Mouse (Mus musculus): Measurements from ENCODE around the gene Rgs9bp.
A peak's percentile ranks its signal among the peaks of the same experiment; 100 is the strongest.

The Rgs9bp gene

GRCm38 (mm10) chr7:35585191-35586054 lies at the start of gene Rgs9bp:
Gene Rgs9bp, minus strand, starts transcription at chr7:35585582.
- peak; percentile 72 for DNase-seq

- peak; percentile 36 for DNase-seq
Measured at GRCm38 (mm10) chr7:35628496-35628895, 43.1 kb upstream of the Rgs9bp start.

- no peak for DNase-seq
Measured at GRCm38 (mm10) chr7:35627371-35627770, 42.0 kb upstream of the Rgs9bp start.

GRCm38 (mm10) chr7:35626038-35626437 lies 40.7 kb upstream of the Rgs9bp start:
- no peak for DNase-seq

GRCm38 (mm10) chr7:35622626-35623025 lies 37.2 kb upstream of the Rgs9bp start:
- DNase-seq = no peak

GRCm38 (mm10) chr7:35617513-35617912 lies 32.1 kb upstream of the Rgs9bp start:
- no peak for DNase-seq

GRCm38 (mm10) chr7:35609245-35609644 lies 23.9 kb upstream of the Rgs9bp start:
- no peak for DNase-seq

- no peak for DNase-seq
Measured at GRCm38 (mm10) chr7:35606816-35607215, 21.4 kb upstream of the Rgs9bp start.

GRCm38 (mm10) chr7:35602766-35603165 lies 17.4 kb upstream of the Rgs9bp start:
- DNase-seq = no peak

- DNase-seq = no peak
Measured at GRCm38 (mm10) chr7:35601106-35601505, 15.7 kb upstream of the Rgs9bp start.

GRCm38 (mm10) chr7:35600031-35600430 lies 14.6 kb upstream of the Rgs9bp start:
- DNase-seq = no peak

- no peak for DNase-seq
Measured at GRCm38 (mm10) chr7:35599492-35599891, 14.1 kb upstream of the Rgs9bp start.

- DNase-seq = no peak
Measured at GRCm38 (mm10) chr7:35594311-35594710, 8.9 kb upstream of the Rgs9bp start.

- no peak for DNase-seq
Measured at GRCm38 (mm10) chr7:35590731-35591191, 5.4 kb upstream of the Rgs9bp start.

GRCm38 (mm10) chr7:35589485-35589884 lies 4.1 kb upstream of the Rgs9bp start:
- DNase-seq = no peak

GRCm38 (mm10) chr7:35588680-35589428 lies 3.5 kb upstream of the Rgs9bp start:
- no peak for DNase-seq

- DNase-seq = peak; percentile 11
Measured at GRCm38 (mm10) chr7:35587728-35588127, 2.3 kb upstream of the Rgs9bp start.

GRCm38 (mm10) chr7:35586906-35587445 lies 1.6 kb upstream of the Rgs9bp start:
- DNase-seq = no peak

- DNase-seq = peak; percentile 99
Measured at GRCm38 (mm10) chr7:35586055-35586905, 898 bp upstream of the Rgs9bp start, which contains the start of gene Ankrd27. Gene Ankrd27, plus strand, starts transcription at chr7:35586244.

GRCm38 (mm10) chr7:35584786-35585190 lies 594 bp downstream of the Rgs9bp start:
- DNase-seq = peak; percentile 62

GRCm38 (mm10) chr7:35584068-35584785 lies 1.2 kb downstream of the Rgs9bp start:
- DNase-seq = no peak

Measured in retina, postnatal 1 day (tissue).